Mouse (Mus musculus): ENCODE data around the gene Smco3.
"Not testable (repeated sequence)": the region's sequence is repeated elsewhere in the genome, so short reads cannot be mapped to it uniquely, and the experiment has no call there.

Gene Smco3

DNA sequence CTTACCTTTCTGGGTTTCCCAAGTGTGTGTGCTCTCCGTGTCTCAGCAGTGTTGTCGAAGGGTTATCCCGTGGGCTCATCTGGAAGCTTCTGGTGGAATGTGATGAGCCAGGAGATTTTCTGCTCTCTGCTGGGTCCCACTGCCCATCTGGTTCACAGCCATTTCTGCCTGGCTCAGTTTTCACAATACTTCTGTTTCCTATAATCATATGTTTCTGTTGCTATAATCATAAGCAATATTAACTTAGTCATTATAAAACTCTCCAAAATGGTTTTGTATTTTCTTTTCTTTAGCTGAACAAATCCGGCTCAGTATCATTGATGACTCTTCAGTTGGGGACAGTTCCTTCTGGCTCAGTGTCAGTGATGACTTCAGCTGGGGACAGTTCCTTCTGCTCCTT, at the start of gene Smco3:
Smco3 (minus strand) TSS at position 101 of the 400 bp plus-strand sequence.
- no peak for DNase-seq (ENCODE audit: low spot score)

DNA sequence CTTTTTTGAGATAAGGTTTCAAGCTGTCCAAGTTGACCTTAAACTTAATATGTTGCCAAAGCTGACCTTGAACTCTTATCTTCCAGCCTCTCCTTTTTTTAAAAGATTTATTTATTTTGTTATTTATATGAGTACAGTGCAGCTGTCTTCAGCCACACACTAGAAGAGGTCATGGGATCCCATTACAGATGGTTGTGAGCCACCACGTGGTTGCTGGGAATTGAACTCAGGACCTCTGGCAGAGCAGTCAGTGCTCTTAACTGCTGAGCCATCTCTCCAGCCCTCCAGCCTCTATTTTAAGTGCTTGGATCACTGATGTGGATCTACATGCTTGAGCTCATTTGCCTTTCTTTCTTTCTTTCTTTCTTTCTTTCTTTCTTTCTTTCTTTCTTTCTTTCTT, 49.5 kb upstream of the Smco3 start:
- DNase-seq (ENCODE audit: low spot score) = not testable (repeated sequence)

DNA sequence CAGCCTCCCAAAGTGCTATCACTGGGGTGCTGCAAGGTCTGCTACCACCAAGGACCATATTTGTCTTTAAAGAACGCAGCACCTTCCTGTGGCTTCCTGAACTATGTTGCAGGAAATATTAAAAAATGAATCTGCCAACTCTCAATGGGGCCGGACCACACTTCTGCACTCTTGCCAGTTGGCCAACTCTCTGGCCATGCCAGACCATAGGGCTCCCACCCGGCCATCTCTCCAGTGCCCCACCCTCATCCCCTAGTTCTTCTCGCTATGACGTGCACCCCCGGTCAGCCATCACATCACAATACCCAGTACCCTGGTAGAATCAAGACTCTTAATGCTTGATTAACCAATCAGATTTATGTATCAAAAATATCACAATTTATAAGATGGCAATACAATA, 48.7 kb upstream of the Smco3 start:
- no peak for DNase-seq (ENCODE audit: low spot score)

DNA sequence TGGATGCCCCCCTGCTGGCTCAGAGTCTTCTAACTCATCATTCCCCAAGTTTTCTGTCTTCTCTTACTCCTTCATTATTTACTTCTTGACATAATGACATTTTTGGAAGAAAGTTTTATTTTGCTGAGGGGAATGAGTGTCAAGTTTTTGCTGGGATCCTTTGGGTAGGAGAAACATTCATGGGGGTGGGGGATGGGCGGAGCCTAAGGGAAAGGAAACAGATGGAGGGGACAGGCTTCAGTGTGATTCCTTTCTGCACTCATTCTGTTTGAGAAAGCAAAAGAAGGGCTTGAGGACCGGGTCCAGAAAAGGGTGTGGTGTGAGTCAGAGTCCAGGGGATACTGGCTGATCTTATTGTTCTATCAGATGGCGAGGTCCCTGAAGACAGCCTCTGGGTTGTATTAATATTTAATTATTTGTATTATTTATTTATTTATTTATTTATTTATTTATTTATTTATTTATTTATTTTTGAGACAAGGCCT, 48.2 kb upstream of the Smco3 start:
- DNase-seq (ENCODE audit: low spot score) = no peak

DNA sequence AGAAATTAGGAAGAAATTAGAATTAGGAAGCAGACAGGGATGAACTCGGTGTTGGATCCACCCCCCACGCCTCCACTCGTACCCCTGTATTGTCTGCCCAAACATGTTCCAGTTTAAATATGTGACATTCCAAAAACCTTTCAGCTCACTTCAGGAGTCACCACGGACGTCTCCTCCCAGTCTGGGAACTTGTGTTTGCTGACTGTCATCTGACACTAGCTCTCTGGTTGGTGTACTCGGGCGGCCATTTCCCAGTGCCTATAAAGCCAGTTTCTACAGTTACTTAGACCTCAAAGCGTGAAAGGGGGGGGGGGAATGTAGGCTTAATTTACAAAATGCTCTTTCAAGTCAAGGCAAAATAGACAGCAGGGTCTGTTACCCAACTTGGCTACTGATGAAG, 46.4 kb upstream of the Smco3 start:
- no peak for DNase-seq (ENCODE audit: low spot score)

DNA sequence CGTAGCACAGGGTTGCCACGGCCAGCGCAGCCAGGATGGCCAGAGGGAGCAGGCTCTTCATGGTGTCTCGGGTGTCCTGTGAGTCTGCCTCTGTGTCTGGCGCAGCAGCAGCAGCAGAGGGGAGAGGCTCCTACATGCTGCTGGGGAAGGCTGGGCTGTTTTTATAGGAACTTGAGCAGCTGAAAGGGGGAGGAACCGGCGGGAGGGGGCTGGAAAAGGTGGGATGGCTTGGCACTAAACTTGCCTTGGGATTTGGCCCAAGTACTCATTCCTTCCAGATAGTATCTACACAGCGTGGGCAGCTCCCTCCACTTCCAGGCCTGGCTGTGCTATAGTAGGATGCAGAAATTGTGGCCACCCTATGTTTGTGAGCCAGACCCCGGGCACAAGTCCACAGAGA, 40.4 kb upstream of the Smco3 start, which contains the start of gene Mgp:
Mgp (minus strand) TSS at position 154 of the 400 bp plus-strand sequence.
- peak; percentile 46 for DNase-seq (ENCODE audit: low spot score)

DNA sequence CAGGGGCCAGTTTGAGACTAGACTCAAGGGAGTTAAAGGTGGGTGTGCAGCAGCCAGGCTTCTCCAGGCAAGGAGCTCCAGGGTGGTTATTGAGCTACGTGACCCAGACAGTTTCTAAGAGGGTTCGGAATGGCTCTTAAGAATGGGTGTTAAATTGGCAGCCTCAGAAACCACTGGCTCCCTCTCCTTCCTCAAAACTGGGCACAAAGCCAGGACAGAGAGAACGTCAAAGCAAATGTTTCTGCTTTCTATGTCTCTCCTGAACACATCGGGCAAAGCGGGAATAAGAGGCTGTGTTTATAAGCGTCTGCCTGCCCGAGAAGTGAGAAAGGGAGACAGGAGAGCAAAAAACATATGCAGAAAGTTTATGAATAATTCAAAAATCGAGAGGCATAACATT, 39.3 kb upstream of the Smco3 start:
- no peak for DNase-seq (ENCODE audit: low spot score)

DNA sequence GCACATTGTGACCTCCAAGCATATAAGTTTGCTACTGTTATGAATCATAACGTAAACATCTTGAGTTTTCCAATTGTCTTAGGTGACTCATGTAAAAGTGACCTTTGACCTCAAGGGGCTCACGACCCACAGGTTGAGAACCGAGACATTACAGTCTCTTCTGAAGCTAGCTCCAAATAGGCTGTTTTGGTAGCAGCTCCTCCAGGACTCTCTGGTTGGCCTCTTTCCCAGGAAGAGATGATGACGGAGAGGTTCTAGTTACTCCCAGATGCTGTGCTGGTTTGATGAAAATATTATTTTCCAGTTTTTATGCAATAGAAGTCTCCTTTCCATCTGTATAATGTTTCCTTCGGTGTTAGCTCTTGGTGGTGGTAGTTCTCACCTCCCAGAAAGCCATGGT, 33.7 kb upstream of the Smco3 start:
- no peak for DNase-seq (ENCODE audit: low spot score)

DNA sequence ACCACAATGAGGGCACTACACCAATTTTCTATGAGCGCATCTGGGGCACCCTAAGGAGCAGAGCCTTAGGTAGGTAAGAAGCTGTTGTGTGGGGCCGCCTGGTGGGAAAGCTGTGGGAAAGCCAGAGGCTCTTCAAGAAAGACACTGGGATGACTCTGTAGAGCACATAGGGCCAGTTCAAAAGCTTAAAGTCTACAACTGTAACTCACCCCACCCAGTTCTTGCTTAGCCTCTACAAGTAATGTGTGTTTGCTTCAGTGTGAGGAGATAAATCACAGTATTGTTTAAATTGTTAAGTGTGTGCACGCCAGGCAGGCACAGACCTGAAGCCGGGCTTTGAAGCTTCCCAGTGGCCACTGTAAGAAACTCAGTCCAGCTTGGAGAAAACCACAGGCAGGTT, 30.9 kb upstream of the Smco3 start:
- DNase-seq (ENCODE audit: low spot score) = no peak

DNA sequence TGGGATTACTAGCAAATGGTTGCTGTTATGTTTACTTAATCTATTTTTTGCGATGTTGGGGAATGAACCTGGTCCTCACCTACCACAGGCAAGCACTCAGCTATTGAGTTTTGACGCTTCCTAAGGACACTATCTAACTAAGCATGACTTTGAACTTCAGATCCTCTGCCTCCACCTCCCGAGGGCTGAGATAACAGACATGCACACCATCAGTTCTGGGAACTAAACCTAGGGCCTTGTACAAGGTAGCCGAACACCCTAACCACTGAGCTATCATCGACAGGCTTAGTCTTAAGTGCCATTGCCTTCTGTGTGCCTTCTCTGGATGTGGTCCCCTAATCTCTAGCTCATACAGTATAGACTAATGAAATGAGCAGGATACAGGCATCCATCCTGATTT, 30.1 kb upstream of the Smco3 start:
- no peak for DNase-seq (ENCODE audit: low spot score)

DNA sequence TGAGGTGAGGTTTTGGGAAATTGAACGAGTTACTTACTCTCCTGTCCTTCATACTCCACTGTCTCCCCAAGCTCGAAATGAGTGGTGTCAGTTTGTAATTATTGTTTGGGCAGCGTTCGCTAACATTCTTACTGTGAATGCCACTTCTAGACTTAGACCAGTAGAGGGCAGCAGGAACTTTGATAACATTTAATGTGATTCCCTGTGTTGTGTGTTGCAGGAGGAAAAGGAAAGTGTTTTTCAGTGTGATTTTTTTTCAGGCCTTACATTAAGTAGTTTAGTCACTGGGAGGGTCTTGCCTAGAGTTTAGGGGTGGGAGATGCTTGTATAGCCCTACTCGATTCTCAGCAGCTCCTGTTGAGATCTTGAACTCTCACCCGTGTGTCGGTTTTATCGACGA, 25.8 kb upstream of the Smco3 start:
- no peak for DNase-seq (ENCODE audit: low spot score)

DNA sequence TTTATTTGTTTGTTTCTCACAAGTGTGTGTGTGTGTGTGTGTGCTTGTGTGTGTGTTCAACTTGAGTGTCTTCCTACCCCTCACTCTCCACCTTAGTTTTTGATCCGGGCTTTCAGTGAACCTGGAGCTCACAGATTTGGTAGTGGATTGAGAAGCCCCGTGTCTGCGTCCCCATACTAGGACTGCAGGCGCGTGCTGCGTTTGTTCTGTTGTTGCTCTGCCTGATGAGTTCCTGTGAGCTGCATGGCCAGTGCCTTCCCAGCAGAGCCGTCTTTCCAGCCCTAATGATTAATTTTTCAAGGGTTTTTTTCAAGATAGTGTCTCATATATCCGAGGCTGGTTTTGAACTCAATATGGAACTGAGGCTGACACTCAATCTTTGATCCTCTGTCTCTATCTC, 23.2 kb upstream of the Smco3 start:
- no peak for DNase-seq (ENCODE audit: low spot score)

DNA sequence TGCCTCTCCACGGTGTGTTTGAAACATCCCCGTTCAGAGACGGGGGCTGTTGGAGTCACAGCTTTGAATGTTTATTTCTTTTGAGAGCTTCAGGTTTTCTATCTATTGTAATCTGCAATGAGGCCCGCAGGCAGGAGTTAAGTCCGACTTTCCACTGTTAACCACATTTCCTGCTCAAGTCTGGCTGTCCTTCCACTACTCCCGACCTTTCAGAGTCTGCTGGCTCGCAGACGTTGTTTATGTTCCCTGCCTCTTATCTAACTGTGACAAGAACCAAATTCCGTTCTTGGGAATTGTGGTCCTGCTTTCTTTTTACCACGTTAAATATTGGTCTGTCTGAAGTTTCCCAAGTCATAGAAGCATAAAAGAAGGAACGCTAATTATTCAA, 22.6 kb upstream of the Smco3 start:
- DNase-seq (ENCODE audit: low spot score) = no peak

DNA sequence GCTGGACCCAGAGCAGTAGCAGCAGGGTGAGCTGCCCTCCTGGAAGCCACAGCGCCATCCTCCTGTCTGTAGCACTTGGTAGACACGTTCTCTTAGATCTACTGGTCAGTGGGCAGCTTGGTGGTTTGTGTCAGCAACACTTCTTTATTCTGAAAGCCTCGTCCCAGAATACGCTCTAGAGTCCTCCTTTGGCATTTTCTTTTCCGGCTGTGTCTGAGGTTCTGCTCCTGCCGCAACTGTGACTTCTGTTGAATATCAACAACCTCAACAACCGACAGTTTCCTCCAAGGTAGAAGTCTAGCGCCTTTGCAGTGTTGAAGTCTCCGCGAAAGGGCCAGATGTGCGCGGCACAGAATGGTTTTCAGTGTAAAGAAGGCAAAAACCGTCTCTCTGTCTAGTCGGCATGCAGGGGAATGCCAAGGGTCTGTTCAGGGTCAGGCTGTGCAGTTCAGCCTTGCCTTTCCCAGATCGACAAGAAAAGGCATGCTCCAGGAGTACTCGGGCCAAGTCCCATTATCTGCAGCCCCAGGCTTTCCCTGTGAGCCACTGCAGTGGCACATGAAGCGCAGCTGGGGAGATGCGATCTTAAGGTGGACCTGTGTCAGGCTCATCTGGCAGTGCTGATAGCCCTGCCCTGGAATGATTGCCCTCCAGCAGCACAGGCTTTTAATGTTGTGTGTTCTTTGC, 22.1 kb upstream of the Smco3 start, which contains the start of gene Art4:
Art4 (minus strand) TSS at position 548 of the 687 bp plus-strand sequence.
- peak; percentile 27 for DNase-seq (ENCODE audit: low spot score)

DNA sequence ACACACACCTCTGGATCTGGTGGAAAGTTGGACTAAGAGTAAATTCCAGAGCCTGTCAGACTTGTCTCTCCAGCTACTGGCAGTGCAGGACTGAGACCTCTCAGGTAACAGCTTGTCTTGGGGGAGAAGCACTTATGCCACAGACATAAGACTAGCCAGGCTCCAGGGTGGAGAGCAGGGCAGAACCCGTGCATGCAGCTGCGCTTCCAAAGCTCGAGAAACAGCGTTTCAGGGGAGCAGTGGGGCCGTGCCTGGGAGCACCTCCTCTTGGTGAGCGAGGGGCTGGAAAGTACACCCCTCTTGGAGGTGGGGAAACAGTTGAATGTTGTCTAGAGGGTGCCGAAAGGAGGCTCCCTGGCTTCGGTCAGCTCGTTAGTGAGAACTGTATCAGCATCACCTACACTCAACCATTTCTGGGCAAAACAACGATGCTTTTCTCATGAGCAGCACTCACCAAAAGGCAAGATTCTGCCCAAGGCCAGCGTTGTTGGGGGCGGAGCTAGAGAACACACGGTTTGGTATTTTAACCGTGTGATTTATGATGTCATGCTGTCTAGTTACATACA, 20.9 kb upstream of the Smco3 start:
- DNase-seq (ENCODE audit: low spot score) = no peak

DNA sequence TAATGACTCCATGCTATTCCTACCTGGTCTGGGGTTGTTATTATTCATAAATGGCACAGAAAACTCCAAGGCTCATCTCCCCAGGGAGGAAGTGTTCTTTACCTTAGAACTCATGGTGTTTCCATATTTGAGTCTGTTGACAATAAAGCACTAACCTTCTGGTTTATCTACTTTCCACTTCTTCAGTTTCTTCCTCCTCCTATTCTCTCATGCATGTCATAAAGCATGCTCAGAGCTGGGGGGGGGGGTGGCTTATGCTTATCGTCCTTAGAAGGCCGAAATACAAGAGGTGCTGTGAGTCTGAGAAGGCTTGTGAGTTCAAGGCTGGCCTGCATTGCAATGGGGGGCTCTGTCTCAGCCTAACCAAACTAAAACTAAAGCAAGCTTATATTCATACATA, 19.9 kb upstream of the Smco3 start:
- no peak for DNase-seq (ENCODE audit: low spot score)

DNA sequence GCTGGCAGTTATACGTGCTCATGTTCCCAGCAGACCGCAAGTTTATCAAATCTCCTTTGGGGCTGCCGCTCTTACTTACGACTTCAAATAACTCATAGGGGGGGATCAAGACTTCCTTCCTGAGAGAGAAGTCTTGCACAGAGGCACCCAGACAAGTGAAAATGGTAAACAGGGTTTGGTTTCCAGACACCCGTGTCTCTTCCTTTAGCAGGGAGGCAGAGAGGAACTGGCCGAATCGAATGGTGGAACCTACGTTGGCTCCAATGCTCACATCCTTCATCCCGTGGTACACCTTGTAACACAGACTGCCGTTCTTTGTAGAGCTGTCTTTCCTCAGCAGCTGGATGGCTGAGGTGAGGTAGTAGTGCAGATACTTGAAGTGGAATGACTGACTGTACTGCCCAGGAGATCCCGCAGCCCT, 19.1 kb upstream of the Smco3 start:
- no peak for DNase-seq (ENCODE audit: low spot score)

DNA sequence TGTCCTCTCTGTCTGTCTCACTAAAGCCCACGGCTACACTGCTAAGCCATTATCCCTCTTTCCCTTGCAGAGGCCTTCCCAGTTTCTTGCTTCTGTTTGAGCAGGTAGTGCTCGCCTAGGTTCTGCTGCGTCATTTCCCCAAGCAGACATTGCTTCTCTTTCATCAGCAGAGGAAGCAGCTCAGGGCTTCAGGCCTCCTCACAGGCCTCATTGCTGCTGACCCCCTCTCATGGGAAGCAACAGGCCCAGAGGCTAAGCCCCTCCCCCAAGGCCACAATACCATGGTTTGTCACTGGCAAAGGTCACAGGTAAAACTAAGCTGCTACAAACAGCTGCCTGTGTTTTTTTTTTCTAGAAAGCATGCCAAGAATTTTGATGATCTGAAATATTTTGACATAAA, 17.5 kb upstream of the Smco3 start:
- DNase-seq (ENCODE audit: low spot score) = no peak

DNA sequence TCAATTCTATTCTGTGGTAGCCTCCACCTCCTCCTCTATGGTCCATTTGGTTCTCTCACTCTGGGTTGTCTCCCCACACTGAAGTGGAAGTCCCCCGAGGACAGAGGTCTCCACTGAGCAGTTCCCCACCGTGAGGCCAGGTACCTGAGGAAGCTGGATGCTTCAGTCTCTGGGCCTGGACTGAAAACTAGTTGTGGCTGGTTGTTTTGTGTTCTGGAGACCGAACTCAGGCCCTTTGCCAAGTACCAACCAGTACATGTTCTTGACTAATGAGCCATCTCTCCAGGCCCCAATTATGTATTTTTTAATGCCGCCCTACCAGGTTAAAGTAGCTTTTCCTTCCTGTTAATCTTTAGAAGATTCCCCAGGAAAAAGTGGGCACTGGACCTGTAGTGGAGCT, 17.1 kb upstream of the Smco3 start:
- DNase-seq (ENCODE audit: low spot score) = no peak

DNA sequence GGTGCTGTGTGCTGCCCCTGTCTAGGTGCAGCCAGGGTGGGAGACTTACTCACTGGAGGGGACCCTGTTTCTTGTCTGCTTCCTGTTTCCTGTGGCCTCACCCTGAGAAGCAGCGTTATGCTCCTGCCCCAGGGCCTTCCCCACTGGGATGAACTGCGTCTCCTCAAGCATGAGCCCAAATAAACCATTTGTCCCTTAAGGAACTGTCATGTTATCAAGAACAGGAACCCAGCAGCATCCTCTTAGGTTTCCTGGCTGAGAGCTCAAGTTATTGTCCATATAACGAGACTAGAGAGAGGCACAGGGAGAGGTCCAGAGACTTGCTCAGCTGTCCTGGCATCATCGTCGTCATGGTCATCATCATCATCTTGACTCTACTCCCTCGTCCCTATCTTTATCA, 15.0 kb upstream of the Smco3 start:
- DNase-seq (ENCODE audit: low spot score) = no peak

DNA sequence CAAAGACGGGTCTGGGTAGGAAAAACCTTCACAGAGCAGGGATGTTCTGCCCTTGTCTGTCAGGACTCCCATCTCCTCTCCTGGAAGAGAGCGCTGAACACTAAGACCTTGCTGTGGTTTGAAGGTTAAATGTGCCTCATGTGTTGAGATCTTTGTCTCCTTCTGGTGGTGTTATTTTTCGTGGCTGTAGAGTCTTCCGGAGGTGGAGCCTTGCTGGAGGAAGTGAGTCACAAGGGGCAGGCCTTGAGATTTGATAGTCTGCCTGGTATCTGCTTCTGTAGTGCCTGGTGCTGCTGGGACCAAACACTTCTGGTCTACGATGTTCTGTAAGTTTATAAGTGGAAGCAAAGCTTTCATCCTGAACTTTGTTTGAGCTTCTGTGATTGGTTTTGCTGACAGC, 13.7 kb upstream of the Smco3 start:
- no peak for DNase-seq (ENCODE audit: low spot score)

DNA sequence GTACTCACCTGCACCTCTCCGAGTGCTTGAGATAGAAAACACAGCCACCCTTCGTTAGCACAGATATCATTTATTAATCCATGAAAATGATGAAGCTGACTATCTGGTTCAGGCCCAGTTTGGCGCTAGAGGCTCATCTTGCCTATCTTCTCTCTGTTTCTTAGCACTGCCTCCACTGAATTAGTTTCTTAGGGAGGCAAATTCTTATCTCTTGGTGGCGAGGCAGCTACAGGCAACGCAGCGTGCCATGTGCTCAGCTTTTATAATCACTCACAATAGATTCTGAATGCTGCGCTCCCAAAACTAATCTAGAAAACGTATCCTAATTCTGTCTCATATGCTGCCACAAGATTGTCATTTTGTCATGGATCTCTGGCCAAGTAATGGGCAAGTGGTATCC, 13.1 kb upstream of the Smco3 start:
- no peak for DNase-seq (ENCODE audit: low spot score)

DNA sequence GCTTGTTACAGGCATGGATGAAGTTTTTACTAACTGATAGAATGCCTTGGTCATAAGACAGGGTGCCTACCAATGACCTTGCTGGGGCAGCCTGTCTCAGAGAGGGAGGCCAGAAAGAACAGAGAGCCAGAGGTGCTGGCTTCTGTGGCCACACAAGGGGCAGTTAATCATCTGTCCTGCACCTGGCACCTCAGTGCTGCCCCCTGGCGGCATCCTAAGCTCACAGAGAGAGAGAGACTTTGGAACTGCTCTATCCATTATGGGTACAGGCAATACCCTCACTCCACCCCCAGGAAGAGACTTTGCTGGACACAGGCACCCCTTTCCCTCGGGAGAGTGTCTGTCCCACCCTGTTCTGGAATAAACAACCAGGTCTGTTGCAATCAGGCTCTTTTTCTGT, 12.5 kb upstream of the Smco3 start:
- DNase-seq (ENCODE audit: low spot score) = no peak

DNA sequence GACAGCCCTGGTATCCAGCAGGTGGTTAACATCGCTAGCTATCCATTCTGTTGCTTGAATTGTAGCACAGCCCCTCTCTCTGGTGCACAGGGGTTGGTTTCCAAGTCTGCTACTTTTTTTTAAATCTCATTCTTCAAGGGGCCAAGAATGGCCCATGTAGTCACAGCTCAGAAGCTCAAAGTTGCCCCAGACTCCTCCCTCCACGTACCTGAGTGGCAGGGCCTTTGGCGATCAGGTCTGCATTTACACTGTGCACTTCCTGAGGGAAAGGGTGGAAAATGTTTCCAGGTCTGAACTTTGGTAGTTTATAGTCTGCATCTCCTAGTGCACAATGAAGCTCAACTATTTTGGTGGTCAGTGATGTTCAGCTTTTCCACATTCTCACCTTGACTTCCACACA, 12.0 kb upstream of the Smco3 start:
- DNase-seq (ENCODE audit: low spot score) = no peak

Measured in testis, postnatal 14 days (tissue).